Mouse (Mus musculus) C2C12 (cell line): Measurements from ENCODE around the gene Gm17949.

Experiments used
- CEBPB ChIP-seq: IDR thresholded peaks from one replicate; pipeline ENCODE4 v1.6.1; 2011; ENCODE audit warnings: low read depth, mild to moderate bottlenecking, control low read depth, moderate library complexity
- CTCF ChIP-seq: IDR thresholded peaks from one replicate; pipeline ENCODE4 v1.5.1; 2011; ENCODE audit not compliant: control insufficient read depth, insufficient read depth, insufficient read length
- FOSL1 ChIP-seq: IDR thresholded peaks from one replicate; pipeline ENCODE4 v1.8.0; 2011; ENCODE audit warnings: mild to moderate bottlenecking, low read length; ENCODE audit not compliant: poor library complexity, insufficient read depth, severe bottlenecking
- MAX ChIP-seq: IDR thresholded peaks from one replicate; pipeline ENCODE4 v1.6.1; 2011; ENCODE audit warnings: mild to moderate bottlenecking, control low read depth
- MYOG ChIP-seq: IDR thresholded peaks from one replicate; pipeline ENCODE4 v1.6.1; 2011; ENCODE audit not compliant: control insufficient read depth, insufficient read length; ENCODE audit errors: extremely low read depth
- USF1 ChIP-seq: IDR thresholded peaks from one replicate; pipeline ENCODE4 v1.6.1; 2011; ENCODE audit warnings: low read depth, mild to moderate bottlenecking, control low read depth, moderate library complexity

- TF ChIP-seq CTCF (no peak), MAX (no peak), USF1 (no peak), MYOG (no peak), CEBPB (no peak), FOSL1 (no peak)
Measured at GRCm38 (mm10) chr17:57062548-57062947, 51.3 kb downstream of the Gm17949 start.
